Mouse (Mus musculus) stomach, postnatal 0 days (tissue): ENCODE results near the gene Magi3. TPM values are rescaled to one million over a fixed set of nuclear protein-coding genes. Genes with fewer than 3 reads are reported as not detected.

ENCODE experiments used
- ATAC-seq: fragments of 200-750 bp; cut with Nextera tagmentation; 2 replicates; pipeline ENCODE4 v1.8.0; 2017; ENCODE audit not compliant: low FRiP score, low TSS enrichment
- DNase-seq: peaks from one replicate; pipeline ENCODE4 v3.0.0-alpha.2; 2016; ENCODE audit warnings: low spot score
- H3K27ac ChIP-seq: fragments of 300-500 bp; sonication (generic); replicated peaks from 2 replicates; pipeline ENCODE4 v1.5.1; 2014; ENCODE audit warnings: mild to moderate bottlenecking, control low read depth
- H3K27me3 ChIP-seq: fragments of 300-500 bp; sonication (generic); 2 replicates; pipeline ENCODE4 v1.6.1; 2014; ENCODE audit warnings: low read length; ENCODE audit not compliant: control insufficient read depth, insufficient read depth
- H3K36me3 ChIP-seq: fragments of 300-500 bp; sonication (generic); 2 replicates; pipeline ENCODE4 v1.6.1; 2014; ENCODE audit warnings: low read length, mixed read lengths; ENCODE audit not compliant: control insufficient read depth, insufficient read depth
- H3K4me1 ChIP-seq: fragments of 300-500 bp; sonication (generic); replicated peaks from 2 replicates; pipeline ENCODE4 v1.6.1; 2014; ENCODE audit warnings: antibody characterized with exemption; ENCODE audit not compliant: control insufficient read depth, insufficient read depth
- H3K4me2 ChIP-seq: fragments of 300-500 bp; sonication (generic); replicated peaks from 2 replicates; pipeline ENCODE4 v1.6.1; 2014; ENCODE audit warnings: low read depth, mild to moderate bottlenecking, control low read depth, moderate library complexity
- H3K4me3 ChIP-seq: fragments of 300-500 bp; sonication (generic); 2 replicates; pipeline ENCODE4 v1.5.1; 2014; ENCODE audit warnings: low read depth, low read length, control low read depth
- H3K9ac ChIP-seq: fragments of 300-500 bp; sonication (generic); 2 replicates; pipeline ENCODE4 v1.6.1; 2014; ENCODE audit warnings: mild to moderate bottlenecking, low read length, control low read depth, mixed read lengths
- H3K9me3 ChIP-seq: fragments of 300-500 bp; sonication (generic); 2 replicates; pipeline ENCODE4 v1.6.1; 2016; ENCODE audit warnings: low read length; ENCODE audit not compliant: control insufficient read depth
- CTCF ChIP-seq: IDR thresholded peaks from 2 replicates; pipeline ENCODE4 v1.5.1; 2016; ENCODE audit warnings: antibody characterized with exemption, low read depth, mild to moderate bottlenecking, moderate library complexity
- EP300 ChIP-seq: optimal IDR thresholded peaks from 2 replicates; pipeline ENCODE3; 2016; ENCODE audit warnings: antibody characterized with exemption
- WGBS: fragments of 180-500 bp; shearing (Covaris S2); extraction: QIAGEN DNeasy Blood & Tissue Kit; methylation state at CpG from one replicate; pipeline ENCODE4 v1.1.7; 2014; 5-methylcytosine and 5-hydroxymethylcytosine counted together
- polyA plus RNA-seq: library from polyadenylated mRNA; unstranded; fragments of >200 nt; fragmentation: Nextera tagmentation; extraction: Ambion mirVana; gene quantifications from 2 replicates; pipeline ENCODE4 v1.2.1, GENCODE M21; 2015

The Magi3 gene
- polyA plus RNA-seq, 1 experiment from 2014 or later = 3.4 TPM

DNA sequence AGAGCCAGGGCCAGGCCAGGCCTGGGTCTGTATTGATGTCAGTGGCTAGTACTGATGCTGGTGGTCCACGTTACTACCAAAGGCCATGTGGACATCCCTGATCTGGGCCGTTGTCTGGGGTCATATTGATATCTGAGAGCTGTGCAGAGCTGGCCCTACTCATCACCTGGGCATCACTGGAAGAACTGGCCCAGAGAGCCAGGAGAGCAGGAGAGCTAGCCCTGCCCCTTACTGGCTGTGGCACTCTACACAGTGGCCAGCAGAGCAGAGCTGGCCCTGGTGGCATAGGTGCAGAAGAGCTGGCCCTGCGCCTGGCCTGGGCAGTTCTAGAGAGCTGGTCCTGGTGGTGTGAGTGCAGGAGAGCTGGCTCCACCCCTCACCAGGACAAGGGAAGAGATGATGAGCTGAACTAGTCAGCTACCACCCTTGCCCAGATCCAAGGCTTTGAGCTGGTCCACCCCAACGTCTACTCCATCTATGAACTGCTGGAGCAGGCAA is 81.2 kb downstream of the Magi3 start:
- ATAC-seq (peak; percentile 47; the same call in 1 of the 2 replicates), DNase-seq (no peak)
- Histone ChIP-seq H3K27ac (no peak overlapping the region), H3K9me3 (no peaks in the 10 kb centered on the region), H3K9ac (no peak overlapping the region), H3K4me2 (no peak overlapping the region), H3K27me3 (no peaks in the 10 kb centered on the region), H3K4me1 (no peaks in the 10 kb centered on the region), H3K36me3 (no peaks in the 10 kb centered on the region), H3K4me3 (no peak overlapping the region)
- 92% methylated on average over 4 of the region's 4 CpGs for WGBS
- no peak for TF ChIP-seq EP300

DNA sequence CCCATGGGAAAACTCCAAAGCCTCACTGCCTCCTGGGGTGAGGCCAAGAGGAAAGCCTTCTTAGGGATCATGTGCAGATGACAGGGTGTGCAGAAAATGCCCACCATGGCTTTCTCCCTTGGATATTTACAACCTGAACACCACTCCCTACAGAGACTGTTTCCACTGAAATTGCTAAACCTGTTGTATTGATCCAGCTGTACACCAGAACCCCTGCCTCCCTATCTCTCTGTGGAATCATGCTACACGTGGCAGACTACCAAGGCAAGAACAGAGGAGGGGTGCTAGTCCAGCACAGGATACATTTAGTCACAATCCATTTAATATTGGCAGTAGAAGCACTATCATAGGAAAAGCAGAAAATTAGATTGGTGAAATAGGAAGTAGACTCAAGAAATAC is 94.5 kb downstream of the Magi3 start:
- Histone ChIP-seq H3K9me3 (no peaks in the 10 kb centered on the region), H3K9ac (no peak overlapping the region), H3K4me3 (no peak overlapping the region), H3K27ac (no peak overlapping the region), H3K4me2 (no peak overlapping the region), H3K4me1 (no peaks in the 10 kb centered on the region), H3K36me3 (no peaks in the 10 kb centered on the region), H3K27me3 (no peaks in the 10 kb centered on the region)
- no peak for ATAC-seq
- 81% methylated on average over 1 of the region's 1 CpGs for WGBS
- TF ChIP-seq EP300 = no peak
- TF ChIP-seq CTCF = no peak
- no peak for DNase-seq

DNA sequence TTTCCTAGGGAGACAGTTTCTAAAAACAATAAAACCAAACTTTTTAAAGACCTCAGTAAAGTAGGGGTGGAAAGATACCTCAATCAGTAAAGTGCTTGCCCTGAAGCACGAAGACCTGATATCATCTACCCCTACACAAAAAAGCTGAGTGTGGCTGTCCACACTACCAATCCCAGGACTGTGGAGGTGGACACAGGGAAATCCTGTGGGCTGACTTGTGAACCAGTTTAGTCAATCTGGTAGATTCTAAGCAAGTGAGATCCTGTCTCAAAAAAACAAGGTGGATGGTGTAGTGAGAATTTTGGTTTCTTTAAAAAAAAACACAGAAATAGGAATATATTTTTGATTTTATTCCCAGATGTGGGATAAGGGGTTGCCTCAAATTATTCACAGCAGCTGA is 96.3 kb downstream of the Magi3 start:
- H3K4me3 ChIP-seq = no peak overlapping the region
- ATAC-seq = no peak
- H3K4me2 ChIP-seq = no peak overlapping the region
- H3K27me3 ChIP-seq = no peaks in the 10 kb centered on the region
- H3K9me3 ChIP-seq = no peaks in the 10 kb centered on the region
- H3K9ac ChIP-seq = no peak overlapping the region
- no peaks in the 10 kb centered on the region for H3K36me3 ChIP-seq
- H3K27ac ChIP-seq = no peak overlapping the region
- DNase-seq = no peak
- TF ChIP-seq CTCF = no peak
- no peak for TF ChIP-seq EP300
- 93% methylated on average over 1 of the region's 1 CpGs for WGBS
- no peaks in the 10 kb centered on the region for H3K4me1 ChIP-seq

DNA sequence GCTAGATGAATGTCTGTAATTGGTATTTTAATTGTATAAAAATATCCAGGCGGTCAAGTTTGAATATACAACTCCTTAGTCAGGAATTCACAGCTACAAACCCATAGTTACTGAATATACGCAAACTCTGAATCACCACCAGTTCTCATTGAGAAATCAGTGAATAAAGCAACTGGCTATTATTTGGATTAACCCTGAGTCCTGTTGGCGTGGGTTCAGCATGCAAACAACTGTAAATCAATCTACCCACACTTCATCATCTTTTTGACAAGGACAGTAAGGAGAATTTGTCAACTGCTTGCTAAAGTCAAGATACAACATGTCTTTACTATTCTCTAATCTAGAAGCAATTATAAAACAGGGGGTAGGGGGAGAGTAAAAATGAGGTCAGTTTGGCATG is 110.7 kb downstream of the Magi3 start:
- DNase-seq (no peak), ATAC-seq (no peak)
- Histone ChIP-seq H3K27me3 (no peaks in the 10 kb centered on the region), H3K4me2 (no peak overlapping the region), H3K4me3 (no peak overlapping the region), H3K9ac (no peak overlapping the region), H3K9me3 (no peaks in the 10 kb centered on the region), H3K27ac (no peak overlapping the region), H3K36me3 (no peaks in the 10 kb centered on the region), H3K4me1 (no peaks in the 10 kb centered on the region)
- 15% methylated on average over 3 of the region's 3 CpGs for WGBS
- TF ChIP-seq EP300 (peak; percentile 39), CTCF (no peak)

DNA sequence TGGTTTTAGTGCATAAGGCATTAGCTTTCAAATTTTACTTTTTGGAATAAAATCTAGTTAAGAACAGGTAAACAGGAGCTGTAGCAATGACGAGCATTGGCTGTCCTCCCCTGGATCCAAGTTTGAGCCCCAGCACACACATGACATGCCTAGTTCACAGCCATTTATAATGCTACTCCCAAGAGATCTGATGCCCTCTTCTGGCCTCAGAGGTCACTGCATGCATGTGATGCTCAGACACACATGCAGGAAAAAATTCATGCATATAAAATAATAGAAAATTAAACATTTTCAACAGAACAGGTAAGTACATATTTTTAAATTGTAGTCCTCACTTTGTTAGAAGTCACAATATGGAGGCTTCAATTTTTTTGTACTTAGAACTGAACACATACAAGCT is 115.2 kb downstream of the Magi3 start:
- ATAC-seq = no peak
- Histone ChIP-seq H3K9ac (no peak overlapping the region), H3K4me2 (no peak overlapping the region), H3K9me3 (no peaks in the 10 kb centered on the region), H3K36me3 (no peaks in the 10 kb centered on the region), H3K4me3 (no peak overlapping the region), H3K27me3 (no peaks in the 10 kb centered on the region), H3K27ac (no peak overlapping the region), H3K4me1 (no peaks in the 10 kb centered on the region)
- peak; percentile 54 for DNase-seq
- TF ChIP-seq CTCF = peak; percentile 74
- TF ChIP-seq EP300 = no peak
- WGBS = 62% methylated on average over 1 of the region's 1 CpGs

DNA sequence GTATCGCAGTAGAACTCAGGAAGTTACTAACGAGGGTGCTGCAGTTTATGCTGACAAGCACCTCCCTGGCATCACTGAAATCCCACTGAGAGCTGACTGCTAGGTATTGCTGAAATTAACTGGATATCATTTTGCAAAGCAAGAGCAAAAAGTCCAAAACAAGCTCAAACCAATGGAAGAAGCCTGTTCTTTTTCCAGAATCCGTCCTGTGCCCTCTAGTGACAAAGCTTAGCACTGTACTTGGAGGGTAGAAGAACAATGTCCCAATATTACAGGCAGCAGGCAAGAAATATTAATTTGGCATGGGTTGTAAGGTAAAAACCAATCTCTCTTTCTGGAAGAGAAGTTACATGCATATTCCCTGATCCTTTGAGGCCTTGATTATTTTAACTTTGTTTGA is 118.5 kb downstream of the Magi3 start:
- TF ChIP-seq CTCF = peak; percentile 56
- no peak for TF ChIP-seq EP300
- Histone ChIP-seq H3K36me3 (no peaks in the 10 kb centered on the region), H3K4me3 (no peak overlapping the region), H3K9me3 (no peaks in the 10 kb centered on the region), H3K9ac (no peak overlapping the region), H3K27me3 (no peaks in the 10 kb centered on the region), H3K4me1 (no peaks in the 10 kb centered on the region), H3K27ac (no peak overlapping the region), H3K4me2 (no peak overlapping the region)
- ATAC-seq = no peak
- WGBS = 75% methylated on average over 3 of the region's 3 CpGs
- no peak for DNase-seq

DNA sequence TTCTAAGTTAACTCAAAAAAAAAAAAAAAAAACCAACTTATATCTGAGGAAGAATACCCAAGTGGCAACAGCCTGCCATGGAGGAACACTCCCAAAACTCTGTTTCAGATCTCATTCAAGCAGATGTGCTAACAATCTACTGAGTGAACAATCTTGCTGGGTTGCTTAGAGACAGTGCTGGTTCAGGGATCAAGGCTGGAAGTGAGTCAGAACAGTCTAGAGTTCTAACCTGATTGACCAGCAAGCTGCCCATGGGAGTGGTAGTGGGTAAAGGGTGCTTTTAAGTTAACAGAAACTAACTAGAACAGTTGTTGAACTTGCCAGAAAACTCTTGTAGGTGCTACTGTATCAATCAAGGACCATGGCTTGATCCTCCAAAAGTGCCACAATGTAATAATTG is 118.9 kb downstream of the Magi3 start:
- no peaks in the 10 kb centered on the region for H3K4me1 ChIP-seq
- DNase-seq (no peak), ATAC-seq (no peak)

More for the DNA sequence above, 118.9 kb downstream of the Magi3 start:
- Histone ChIP-seq H3K9ac (no peak overlapping the region), H3K27ac (no peak overlapping the region), H3K4me2 (no peak overlapping the region), H3K27me3 (no peaks in the 10 kb centered on the region), H3K36me3 (no peaks in the 10 kb centered on the region), H3K9me3 (no peaks in the 10 kb centered on the region), H3K4me3 (no peak overlapping the region)
- TF ChIP-seq EP300 (no peak), CTCF (no peak)
